Mouse (Mus musculus) brain, embryonic 14.5 days (tissue): ENCODE measurements around the gene Vars.
"Not testable (repeated sequence)": the region's sequence is repeated elsewhere in the genome, so short reads cannot be mapped to it uniquely, and the experiment has no call there.

Source experiments
- CTCF ChIP-seq: fragments of 200-500 bp; IDR thresholded peaks from 2 replicates; pipeline ENCODE4 v1.5.1; 2012; ENCODE audit warnings: inconsistent platforms, mild to moderate bottlenecking, moderate library complexity, borderline replicate concordance; ENCODE audit not compliant: insufficient read depth, insufficient read length; ENCODE audit errors: extremely low read depth
- POLR2A ChIP-seq: fragments of 200-500 bp; IDR thresholded peaks from 2 replicates; pipeline ENCODE4 v1.6.1; 2012; ENCODE audit warnings: mild to moderate bottlenecking, inconsistent platforms, borderline replicate concordance; ENCODE audit not compliant: poor library complexity, insufficient read depth, insufficient read length, severe bottlenecking; ENCODE audit errors: extremely low read depth

- not testable (repeated sequence) for TF ChIP-seq POLR2A, CTCF
Measured at GRCm38 (mm10) chr17:34957966-34958365, 42.8 kb upstream of the Vars start.
